Mouse (Mus musculus) liver, postnatal 0 days (tissue): ENCODE results near the gene Tll1.

Experiments
- CTCF ChIP-seq: sonication (generic); IDR thresholded peaks from 2 replicates; pipeline ENCODE4 v1.5.1; 2016; ENCODE audit warnings: antibody characterized with exemption, low read depth
- EP300 ChIP-seq: IDR thresholded peaks from 2 replicates; pipeline ENCODE4 v1.6.1; 2016; ENCODE audit warnings: antibody characterized with exemption, low read depth, mild to moderate bottlenecking

DNA sequence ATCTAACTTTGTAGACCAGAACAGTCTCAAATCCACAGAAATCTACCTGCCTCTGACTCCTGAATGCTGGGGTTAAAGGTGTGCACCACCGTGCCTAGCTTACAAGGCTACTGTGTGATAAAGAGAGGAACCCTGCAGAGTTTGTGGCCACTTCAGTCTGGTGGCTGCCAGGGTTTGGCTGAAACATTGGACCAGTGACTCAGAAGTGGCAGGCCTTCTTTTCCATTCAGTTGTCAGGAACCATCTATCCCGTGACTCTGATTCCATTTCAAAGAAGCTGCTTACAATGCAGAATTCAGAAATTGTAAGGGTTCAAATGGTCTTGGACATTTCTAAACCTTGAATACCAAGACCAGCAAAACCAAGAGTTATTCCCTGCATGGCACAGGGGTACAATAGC lies 12.7 kb downstream of the Tll1 start:
- TF ChIP-seq CTCF (no peak), EP300 (no peak)
